Mouse (Mus musculus): ENCODE results near the gene Snip1.

The Snip1 gene

GRCm38 (mm10) chr4:125066490-125067370 is at the start of gene Snip1:
Snip1 (plus strand) TSS chr4:125066672.
- DNase-seq (ENCODE audit: low spot score in 2 of 2): peak; percentile 87 to 92

- DNase-seq (ENCODE audit: low spot score in 2 of 2): peak in 1 of 2 experiments; percentile 38
Measured at GRCm38 (mm10) chr4:125017431-125017830, 49.0 kb upstream of the Snip1 start.

GRCm38 (mm10) chr4:125020780-125021538 is 45.5 kb upstream of the Snip1 start:
- DNase-seq (ENCODE audit: low spot score in 2 of 2): no peak

- DNase-seq (ENCODE audit: low spot score in 2 of 2): peak; percentile 85 to 94
Measured at GRCm38 (mm10) chr4:125029891-125030614, 36.4 kb upstream of the Snip1 start.

DNA sequence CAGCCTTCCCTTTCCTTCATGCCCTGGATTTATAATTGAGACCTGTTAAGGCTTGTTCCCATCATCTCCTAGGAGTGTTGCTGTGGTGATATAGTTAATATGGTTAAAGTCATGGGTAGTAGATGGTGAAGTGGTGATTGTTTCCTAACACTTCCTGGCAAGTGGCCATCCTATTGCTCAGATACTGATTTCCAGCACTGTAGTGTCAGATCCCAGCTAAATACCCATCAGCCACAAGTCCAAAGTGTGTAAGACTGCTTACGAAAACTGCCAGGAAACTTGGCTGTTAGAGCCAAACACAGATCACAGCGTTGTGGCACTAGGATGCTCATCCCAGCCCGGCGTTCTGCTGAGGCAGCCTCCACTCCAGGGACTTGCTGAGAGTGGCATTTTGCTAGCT is 32.1 kb upstream of the Snip1 start:
- DNase-seq (ENCODE audit: low spot score in 2 of 2): no peak

GRCm38 (mm10) chr4:125044454-125044853 is 22.0 kb upstream of the Snip1 start:
- no peak for DNase-seq (ENCODE audit: low spot score in 2 of 2)

DNA sequence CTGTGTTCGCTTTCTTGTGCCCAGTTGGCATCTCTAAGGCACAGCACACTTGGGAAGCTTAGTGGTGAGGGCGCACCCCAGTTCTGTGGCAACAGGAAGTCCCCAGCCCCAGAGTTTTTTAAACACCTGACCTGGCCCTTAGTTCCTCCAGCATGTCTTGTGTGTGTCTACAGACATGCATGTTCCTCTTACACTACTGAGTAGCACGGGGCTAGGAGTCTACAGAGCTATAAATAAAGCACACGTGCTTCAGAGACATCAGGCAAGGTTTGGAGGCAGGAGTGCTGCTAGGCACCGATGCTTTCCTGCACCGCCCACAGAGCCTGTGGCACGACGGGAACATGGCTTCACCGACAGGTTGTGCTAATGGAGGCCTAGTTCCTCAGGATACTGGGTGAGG is 11.1 kb upstream of the Snip1 start:
- no peak for DNase-seq (ENCODE audit: low spot score in 2 of 2)

DNA sequence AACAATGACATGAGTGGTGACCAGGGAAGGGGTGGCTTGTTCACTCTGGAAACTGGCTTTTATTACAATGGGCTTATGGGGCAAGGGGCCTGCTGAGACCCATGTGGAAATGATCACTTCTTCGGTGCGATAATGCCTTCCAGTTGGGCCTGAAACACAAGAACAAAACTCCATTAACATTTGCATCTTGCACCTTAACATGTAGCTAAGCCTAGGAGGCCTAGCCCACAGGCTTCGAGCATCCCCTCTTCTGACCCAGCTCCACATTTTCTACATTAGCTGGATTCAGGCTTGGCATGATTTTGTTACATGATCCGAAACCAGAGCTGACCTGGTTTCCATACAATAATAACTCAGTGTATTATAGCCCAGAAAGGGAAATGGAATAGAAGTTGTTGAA is 10.0 kb upstream of the Snip1 start:
- no peak for DNase-seq (ENCODE audit: low spot score in 2 of 2)

- no peak for DNase-seq (ENCODE audit: low spot score in 2 of 2)
Measured at GRCm38 (mm10) chr4:125057273-125057672, 9.2 kb upstream of the Snip1 start.

GRCm38 (mm10) chr4:125058033-125058432 is 8.4 kb upstream of the Snip1 start:
- no peak for DNase-seq (ENCODE audit: low spot score in 2 of 2)

DNA sequence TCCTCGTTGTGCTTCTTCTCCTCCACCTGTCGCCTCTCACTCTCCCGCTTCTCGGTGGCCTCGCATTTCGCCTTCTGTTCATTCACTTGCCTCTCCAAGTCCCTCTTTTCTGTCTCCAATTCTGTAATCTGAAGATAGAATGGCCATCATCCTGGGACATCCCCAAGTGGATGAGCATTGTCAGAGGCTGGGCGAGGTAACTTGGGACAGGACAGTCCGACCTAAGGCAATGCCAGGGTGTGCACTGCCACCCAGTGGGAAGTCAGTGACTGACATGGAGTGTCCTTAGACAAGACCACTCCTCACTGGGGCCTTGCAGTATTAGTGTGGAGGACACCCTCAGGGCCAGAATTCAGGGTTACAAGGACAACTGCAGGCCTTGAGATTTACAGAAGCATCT is 7.4 kb upstream of the Snip1 start:
- peak; percentile 48 to 69 for DNase-seq (ENCODE audit: low spot score in 2 of 2)

GRCm38 (mm10) chr4:125063829-125064228 is 2.6 kb upstream of the Snip1 start:
- no peak for DNase-seq (ENCODE audit: low spot score in 2 of 2)

GRCm38 (mm10) chr4:125065517-125066307 is 760 bp upstream of the Snip1 start, which contains the start of gene Dnali1:
Dnali1 (minus strand) TSS chr4:125065703.
- DNase-seq (ENCODE audit: low spot score in 2 of 2): peak in 1 of 2 experiments; percentile 38

DNA sequence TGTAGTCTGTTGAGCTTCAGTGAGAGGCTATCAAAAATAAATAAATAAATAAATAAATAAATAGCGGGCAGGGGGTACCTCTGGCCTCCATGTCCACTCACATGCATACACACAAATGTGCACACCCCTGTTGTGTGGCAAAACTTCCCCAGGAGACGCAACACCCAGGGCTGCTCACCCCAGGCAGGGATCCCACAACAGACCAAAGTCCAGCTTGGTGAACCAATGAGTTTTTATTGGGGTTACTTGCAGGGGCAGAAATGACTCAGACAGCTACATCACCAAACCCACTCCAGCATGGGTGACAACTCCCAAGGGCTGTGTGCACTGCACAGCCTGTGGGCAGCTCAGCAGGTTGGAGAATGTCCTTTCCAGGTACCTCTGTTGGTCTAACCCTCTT is 11.2 kb downstream of the Snip1 start:
- DNase-seq (ENCODE audit: low spot score in 2 of 2): no peak

DNA sequence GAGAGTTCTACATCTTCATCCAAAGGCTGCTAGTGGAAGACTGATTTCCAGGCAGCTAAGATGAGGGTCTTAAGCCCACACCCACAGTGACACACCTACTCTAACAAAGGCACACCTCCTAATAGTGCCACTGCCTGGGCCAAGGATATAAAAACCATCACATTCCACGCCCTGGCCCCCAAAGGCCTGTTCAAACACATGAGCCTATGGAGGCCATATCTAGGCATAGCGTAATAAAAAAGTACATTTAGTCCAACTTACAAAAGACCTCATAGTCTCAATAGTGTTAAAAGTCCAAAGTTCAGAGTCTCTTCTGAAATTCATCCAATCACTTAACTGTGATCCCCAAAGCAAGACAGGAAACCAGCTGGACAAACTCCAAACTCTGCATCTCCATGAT is 12.2 kb downstream of the Snip1 start:
- no peak for DNase-seq (ENCODE audit: low spot score in 2 of 2)

DNA sequence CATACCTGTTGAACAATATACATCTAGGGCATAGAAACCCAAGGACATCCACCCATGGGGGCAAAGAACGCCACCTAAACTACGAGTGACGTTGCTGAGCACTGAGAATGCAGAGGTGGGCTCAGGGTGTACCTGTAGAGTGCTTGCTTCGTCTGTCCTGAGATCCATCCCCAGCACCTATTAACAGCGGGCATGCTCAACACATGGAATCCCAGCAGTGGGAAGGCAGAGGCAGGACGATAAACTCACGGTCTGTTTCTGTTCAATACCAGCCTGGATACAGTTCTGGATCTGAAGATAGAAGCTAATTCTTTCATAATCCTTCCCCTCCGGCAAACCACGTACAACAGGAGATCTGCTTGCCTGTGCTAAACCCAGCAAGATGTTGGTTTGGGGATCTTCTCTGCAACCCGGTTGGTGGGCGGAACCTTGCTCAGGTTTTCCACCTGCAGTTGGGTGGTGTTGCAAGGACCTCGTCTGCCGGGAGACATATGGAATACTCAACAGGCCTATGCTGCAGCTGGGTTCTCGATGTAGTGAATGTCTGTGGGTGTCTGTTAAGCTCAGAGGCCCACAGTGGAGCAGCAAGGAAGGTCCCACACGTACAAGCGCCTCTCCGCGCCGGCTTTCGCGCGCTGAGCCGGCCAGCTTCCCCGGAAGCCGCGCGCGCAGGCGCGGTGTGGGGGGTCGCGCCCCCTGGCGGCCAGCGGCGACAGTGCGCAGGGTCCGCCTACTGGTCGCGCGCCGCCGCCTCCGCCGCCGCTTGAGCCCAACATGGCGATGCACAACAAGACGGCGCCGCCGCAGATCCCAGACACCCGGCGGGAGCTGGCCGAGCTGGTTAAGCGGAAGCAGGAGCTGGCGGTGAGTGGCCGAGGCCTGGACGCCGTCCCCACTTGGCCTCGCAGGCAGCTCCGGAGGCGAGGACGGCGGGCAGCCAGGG is 18.2 kb downstream of the Snip1 start, which contains the start of gene Meaf6:
Gene Meaf6, plus strand, starts transcription at position 732 of the 943 bp plus-strand sequence.
- peak; percentile 88 to 91 for DNase-seq (ENCODE audit: low spot score in 2 of 2)

GRCm38 (mm10) chr4:125085346-125085841 is 18.9 kb downstream of the Snip1 start:
- DNase-seq (ENCODE audit: low spot score in 2 of 2): peak in 1 of 2 experiments; percentile 80

GRCm38 (mm10) chr4:125093031-125093430 is 26.6 kb downstream of the Snip1 start:
- no peak for DNase-seq (ENCODE audit: low spot score in 2 of 2)

DNA sequence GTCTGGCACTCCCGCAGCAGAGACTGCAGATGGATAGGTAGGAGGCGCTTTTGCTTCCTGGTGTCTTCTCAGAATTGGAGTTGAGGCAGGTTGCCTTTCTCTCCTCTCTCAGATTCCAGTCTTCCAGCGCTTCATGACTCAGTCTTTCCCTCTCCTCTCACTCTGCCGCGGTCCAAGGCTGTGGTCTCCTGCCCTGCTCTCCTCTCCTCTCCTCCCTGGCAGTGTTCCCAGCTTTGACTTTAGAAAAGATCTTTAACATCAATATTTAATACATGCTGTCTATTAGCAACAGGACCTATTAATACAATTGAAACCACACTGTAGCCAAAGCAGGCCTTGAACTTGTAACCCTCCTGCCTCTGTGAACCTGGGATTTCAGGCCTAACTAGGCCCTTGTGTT is 29.6 kb downstream of the Snip1 start:
- DNase-seq (ENCODE audit: low spot score in 2 of 2): no peak

- no peak for DNase-seq (ENCODE audit: low spot score in 2 of 2)
Measured at GRCm38 (mm10) chr4:125097412-125097811, 30.9 kb downstream of the Snip1 start.
